Mouse (Mus musculus) embryonic facial prominence, embryonic 11.5 days (tissue): ENCODE data around the gene Top1. TPM values are rescaled to one million over a fixed set of nuclear protein-coding genes. Genes with fewer than 3 reads are reported as not detected.
A peak's percentile ranks its signal among the peaks of the same experiment; 100 is the strongest.

Experiments
- ATAC-seq: fragments of 200-750 bp; cut with Nextera tagmentation; replicated peaks from 2 replicates; pipeline ENCODE4 v1.8.0; 2017; ENCODE audit warnings: low read depth; ENCODE audit not compliant: insufficient number of reproducible peaks, low FRiP score, low TSS enrichment
- DNase-seq: peaks from one replicate; pipeline ENCODE4 v3.0.0-alpha.2; 2015; ENCODE audit warnings: low spot score
- H3K27ac ChIP-seq: fragments of 300-500 bp; sonication (generic); replicated peaks from 2 replicates; pipeline ENCODE4 v1.5.1; 2014; ENCODE audit warnings: mild to moderate bottlenecking, low read depth, low read length, control low read depth
- H3K27me3 ChIP-seq: fragments of 300-500 bp; sonication (generic); 2 replicates; pipeline ENCODE4 v1.6.1; 2014; ENCODE audit warnings: mild to moderate bottlenecking, low read length, moderate library complexity, mixed read lengths; ENCODE audit not compliant: control insufficient read depth, insufficient read depth
- H3K36me3 ChIP-seq: fragments of 300-500 bp; sonication (generic); replicated peaks from 2 replicates; pipeline ENCODE4 v1.6.1; 2014; ENCODE audit warnings: low read depth, mild to moderate bottlenecking, low read length, moderate library complexity, mixed read lengths; ENCODE audit not compliant: control insufficient read depth, insufficient read depth
- H3K4me1 ChIP-seq: fragments of 300-500 bp; sonication (generic); 2 replicates; pipeline ENCODE4 v1.6.1; 2014; ENCODE audit warnings: low read length, mixed read lengths; ENCODE audit not compliant: control insufficient read depth, insufficient read depth
- H3K4me2 ChIP-seq: fragments of 300-500 bp; sonication (generic); 2 replicates; pipeline ENCODE4 v1.6.1; 2014; ENCODE audit warnings: low read depth, mild to moderate bottlenecking, control low read depth, low read length, moderate library complexity
- H3K4me3 ChIP-seq: fragments of 300-500 bp; sonication (generic); 2 replicates; pipeline ENCODE4 v1.5.1; 2014; ENCODE audit warnings: low read depth, low read length, control low read depth
- H3K9ac ChIP-seq: fragments of 300-500 bp; sonication (generic); replicated peaks from 2 replicates; pipeline ENCODE4 v1.6.1; 2014; ENCODE audit warnings: mild to moderate bottlenecking, control low read depth, low read length
- H3K9me3 ChIP-seq: fragments of 300-500 bp; sonication (generic); replicated peaks from 2 replicates; pipeline ENCODE4 v1.6.1; 2016; ENCODE audit warnings: mild to moderate bottlenecking, low read length, inconsistent platforms, mixed read lengths; ENCODE audit not compliant: control insufficient read depth
- WGBS: fragments of 180-500 bp; shearing (Covaris S2); extraction: QIAGEN DNeasy Blood & Tissue Kit; methylation state at CpG from one replicate; pipeline ENCODE4 v1.1.7; 2014; 5-methylcytosine and 5-hydroxymethylcytosine counted together
- polyA plus RNA-seq: library from polyadenylated mRNA; unstranded; fragments of >200 nt; fragmentation: Nextera tagmentation; extraction: Ambion mirVana; gene quantifications from 2 replicates; pipeline ENCODE4 v1.2.1, GENCODE M21; 2014

The Top1 gene
- polyA plus RNA-seq, 1 experiment from 2014 or later = 113 TPM

DNA sequence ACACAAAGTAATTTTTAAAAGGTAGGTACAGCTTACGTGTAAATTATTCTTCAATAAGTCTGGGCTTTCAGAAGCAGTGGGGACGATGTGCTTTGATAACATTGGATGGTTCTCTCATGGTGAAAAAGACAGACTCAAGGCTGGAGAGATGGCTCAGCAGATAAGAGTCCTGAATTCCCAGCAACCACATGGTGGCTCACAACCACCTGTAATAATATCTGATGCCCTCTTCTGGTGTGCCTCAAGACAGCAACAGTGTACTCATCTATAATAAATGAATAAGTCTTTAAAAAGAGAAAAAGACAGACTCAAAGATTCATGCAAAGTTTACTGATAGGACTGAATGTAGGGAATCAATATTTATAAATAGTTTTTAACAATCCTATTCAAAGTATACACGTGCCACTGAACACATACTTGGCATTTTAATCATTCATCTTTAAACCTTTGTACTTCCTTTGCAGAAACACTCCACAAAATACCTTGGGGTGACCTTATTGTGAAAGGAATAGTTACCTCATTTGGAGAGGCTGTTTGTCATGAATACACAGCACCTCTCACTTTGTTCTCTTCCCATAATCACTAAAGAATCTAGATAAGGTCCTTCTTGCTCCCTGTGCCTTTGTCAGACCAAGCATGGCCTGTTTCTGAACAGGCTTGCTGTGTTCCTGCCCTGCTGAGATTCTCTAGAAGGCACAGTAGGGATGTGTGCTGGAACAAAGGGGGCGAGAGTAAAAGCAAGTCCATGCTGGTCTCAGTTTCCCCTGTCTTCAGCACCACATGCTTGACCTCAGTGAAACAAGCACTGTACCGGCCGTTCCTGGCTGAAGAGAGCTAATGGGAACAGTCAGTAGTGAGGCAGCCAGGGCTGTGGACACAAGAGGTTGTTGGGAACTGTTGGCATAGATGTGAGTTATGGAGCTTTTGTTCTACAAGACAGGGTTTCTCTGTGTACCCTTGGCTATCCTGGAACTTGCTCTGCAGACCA, 80.5 kb downstream of the Top1 start:
- H3K9ac ChIP-seq = no peak overlapping the region
- 80% methylated on average over 6 of the region's 6 CpGs for WGBS
- no peak overlapping the region for H3K4me3 ChIP-seq
- peaks cover 2% of the 10 kb centered on the region for H3K36me3 ChIP-seq
- H3K4me1 ChIP-seq = no peaks in the 10 kb centered on the region
- ATAC-seq (no peak), DNase-seq (no peak)
- H3K27me3 ChIP-seq = no peaks in the 10 kb centered on the region
- H3K4me2 ChIP-seq = no peak overlapping the region
- H3K9me3 ChIP-seq = no peaks in the 10 kb centered on the region
- H3K27ac ChIP-seq = no peak overlapping the region

GRCm38 (mm10) chr2:160728972-160729371, 83.3 kb downstream of the Top1 start:
- DNase-seq (no peak), ATAC-seq (no peak)
- Histone ChIP-seq H3K4me3 (no peak overlapping the region), H3K36me3 (no peaks in the 10 kb centered on the region; the same call in none of the 2 replicates), H3K27ac (no peak overlapping the region), H3K4me1 (no peaks in the 10 kb centered on the region), H3K9me3 (no peaks in the 10 kb centered on the region), H3K4me2 (no peak overlapping the region), H3K27me3 (no peaks in the 10 kb centered on the region), H3K9ac (no peak overlapping the region)
- 90% methylated on average over 3 of the region's 3 CpGs for WGBS

DNA sequence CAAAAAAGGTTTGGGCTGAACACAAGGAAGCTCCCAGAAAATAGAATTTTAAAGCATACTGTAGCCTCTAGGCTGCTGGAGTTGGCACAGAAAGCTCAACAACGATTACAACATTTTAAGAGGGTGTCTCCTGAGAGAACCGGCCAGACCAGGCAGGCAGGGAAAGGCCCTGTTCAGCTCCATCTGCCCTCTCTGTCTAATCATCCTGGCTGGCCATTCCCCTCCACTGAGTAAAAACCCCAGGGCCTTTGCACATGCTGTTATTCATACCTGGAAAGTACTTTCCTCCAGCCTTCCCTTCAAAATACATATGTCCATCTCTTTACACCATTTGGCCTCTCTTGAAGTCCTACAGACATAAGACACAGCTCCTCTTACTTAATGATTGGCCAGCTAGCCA, 83.7 kb downstream of the Top1 start:
- no peak overlapping the region for H3K4me2 ChIP-seq
- H3K4me1 ChIP-seq = no peaks in the 10 kb centered on the region
- H3K27ac ChIP-seq = no peak overlapping the region
- H3K9ac ChIP-seq = no peak overlapping the region
- no peak overlapping the region for H3K4me3 ChIP-seq
- ATAC-seq (no peak), DNase-seq (no peak)
- H3K27me3 ChIP-seq = no peaks in the 10 kb centered on the region
- H3K9me3 ChIP-seq = no peaks in the 10 kb centered on the region
- 85% methylated on average over 2 of the region's 2 CpGs for WGBS
- H3K36me3 ChIP-seq = no peaks in the 10 kb centered on the region; the same call in 1 of the 2 replicates

- Histone ChIP-seq H3K4me1 (no peaks in the 10 kb centered on the region), H3K27me3 (no peaks in the 10 kb centered on the region), H3K9me3 (no peaks in the 10 kb centered on the region), H3K36me3 (no peaks in the 10 kb centered on the region; the same call in 1 of the 2 replicates), H3K9ac (peak overlapping the region; percentile 99), H3K4me2 (peak overlapping the region; percentile 90), H3K4me3 (peak overlapping the region; percentile 89), H3K27ac (no peak overlapping the region)
- DNase-seq (no peak), ATAC-seq (peak; percentile 2; the same call in 1 of the 2 replicates)
- 33% methylated on average over 17 of the region's 17 CpGs for WGBS
Observed at GRCm38 (mm10) chr2:160729851-160730796, 84.4 kb downstream of the Top1 start.

DNA sequence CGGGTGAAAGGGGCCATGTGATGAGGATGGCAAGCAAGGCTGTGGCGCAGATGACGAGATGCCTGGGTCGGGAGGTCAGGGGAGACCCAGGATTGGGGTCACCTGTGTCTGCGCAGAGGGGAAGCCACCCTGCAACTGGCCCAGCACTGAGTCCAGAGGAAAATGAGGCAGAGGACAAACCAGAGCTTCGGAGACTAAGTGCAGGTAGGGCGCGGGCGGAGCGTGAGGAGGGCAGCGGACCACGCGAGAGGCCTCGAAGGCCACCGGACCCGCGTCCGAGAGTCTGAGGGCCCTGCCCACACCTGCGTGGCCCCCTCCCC, 85.1 kb downstream of the Top1 start:
- Histone ChIP-seq H3K9ac (peak overlapping the region; percentile 99), H3K9me3 (no peaks in the 10 kb centered on the region), H3K27ac (peak overlapping the region; percentile 96; the same call in 1 of the 2 replicates), H3K4me2 (peak overlapping the region; percentile 90), H3K27me3 (no peaks in the 10 kb centered on the region), H3K4me1 (no peaks in the 10 kb centered on the region), H3K36me3 (no peaks in the 10 kb centered on the region; the same call in 1 of the 2 replicates), H3K4me3 (peak overlapping the region; percentile 89)
- ATAC-seq (no peak), DNase-seq (no peak)
- WGBS = 5% methylated on average over 18 of the region's 19 CpGs

- Histone ChIP-seq H3K4me2 (peak within 1 kb of the TSS; percentile 90), H3K4me1 (no peaks in the 10 kb centered on the region), H3K9me3 (no peaks in the 10 kb centered on the region), H3K9ac (peak within 1 kb of the TSS; percentile 99), H3K27me3 (no peaks in the 10 kb centered on the region), H3K4me3 (peak within 1 kb of the TSS; percentile 89), H3K36me3 (no peaks in the 10 kb centered on the region; the same call in 1 of the 2 replicates), H3K27ac (peak within 1 kb of the TSS; percentile 96)
- ATAC-seq (peak; percentile 95), DNase-seq (peak; percentile 96)
- 0% methylated on average over 65 of the region's 99 CpGs for WGBS
Observed at GRCm38 (mm10) chr2:160731117-160731838, 85.6 kb downstream of the Top1 start, which contains the start of gene Plcg1. Plcg1 (plus strand) TSS chr2:160731300.

DNA sequence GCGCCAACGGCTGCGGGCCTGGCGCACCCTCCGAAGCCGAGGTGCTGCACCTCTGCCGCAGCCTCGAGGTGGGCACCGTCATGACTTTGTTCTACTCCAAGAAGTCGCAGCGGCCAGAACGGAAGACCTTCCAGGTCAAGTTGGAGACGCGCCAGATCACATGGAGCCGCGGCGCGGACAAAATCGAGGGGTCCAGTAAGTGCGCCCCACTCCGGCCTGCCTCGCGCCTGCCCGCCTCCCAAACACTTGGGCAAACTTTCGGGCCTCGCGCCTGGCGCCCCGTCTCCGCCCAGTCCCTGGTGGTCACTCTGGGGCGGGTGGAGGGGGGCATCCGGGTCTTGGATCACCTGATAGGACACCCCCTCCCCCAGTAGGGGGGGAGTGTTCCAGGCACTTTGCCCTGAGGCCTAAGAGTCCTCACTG, 86.2 kb downstream of the Top1 start:
- Histone ChIP-seq H3K9ac (peak overlapping the region; percentile 99), H3K27me3 (no peaks in the 10 kb centered on the region), H3K9me3 (no peaks in the 10 kb centered on the region), H3K27ac (peak overlapping the region; percentile 96), H3K4me1 (no peaks in the 10 kb centered on the region), H3K36me3 (no peaks in the 10 kb centered on the region; the same call in 1 of the 2 replicates), H3K4me2 (peak overlapping the region; percentile 90), H3K4me3 (peak overlapping the region; percentile 89)
- 0% methylated on average over 31 of the region's 32 CpGs for WGBS
- ATAC-seq (0 out of 2 replicates have a peak, but pooled peaks have one; percentile 3), DNase-seq (peak; percentile 62)
